Mouse (Mus musculus): Measurements from ENCODE around the gene Wasl. TPM values are rescaled to one million over a fixed set of nuclear protein-coding genes. Genes with fewer than 3 reads are reported as not detected.

The Wasl gene
- total RNA-seq, 2 experiments from 2014 or later: 58.2 to 67.7 TPM

DNA sequence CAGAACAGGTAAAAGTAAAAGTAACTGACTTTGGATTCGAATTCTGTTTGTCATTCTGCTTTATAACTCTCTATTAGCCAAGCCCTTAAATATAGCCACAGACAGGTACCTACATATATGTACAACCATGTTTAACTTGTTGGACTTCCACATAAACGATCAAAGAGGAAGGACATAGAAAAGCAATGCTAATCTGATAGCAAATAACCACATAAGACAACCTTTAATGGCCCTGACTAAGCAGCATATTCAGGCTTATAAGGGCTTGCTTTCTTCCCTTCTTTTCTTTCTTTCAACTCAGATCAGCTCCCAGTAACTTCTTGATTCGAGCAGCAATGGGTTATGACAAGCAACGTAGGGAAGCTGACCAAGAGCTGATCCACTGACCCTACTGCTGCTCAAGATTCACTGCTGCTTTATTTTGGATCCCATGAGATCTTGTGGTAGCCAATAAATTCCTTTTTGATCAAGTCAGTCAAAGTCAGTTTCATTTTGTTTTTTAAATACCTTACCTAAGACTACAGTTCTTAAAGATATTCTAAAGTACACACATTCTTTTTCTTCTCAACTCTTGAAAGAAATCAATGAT lies 17.6 kb downstream of the Wasl start:
- DNase-seq (ENCODE audit: low spot score in 2 of 2): no peak

GRCm38 (mm10) chr6:24645346-24646053 lies 19.3 kb downstream of the Wasl start:
- no peak for DNase-seq (ENCODE audit: low spot score in 2 of 2)

GRCm38 (mm10) chr6:24642960-24643359 lies 21.8 kb downstream of the Wasl start:
- no peak for DNase-seq (ENCODE audit: low spot score in 2 of 2)

GRCm38 (mm10) chr6:24642161-24642560 lies 22.6 kb downstream of the Wasl start:
- no peak for DNase-seq (ENCODE audit: low spot score in 2 of 2)

- DNase-seq (ENCODE audit: low spot score in 2 of 2): no peak
These were observed 23.5 kb downstream of the Wasl start for GRCm38 (mm10) chr6:24641286-24641685.

- DNase-seq (ENCODE audit: low spot score in 2 of 2): no peak
These were observed 29.0 kb downstream of the Wasl start for GRCm38 (mm10) chr6:24635814-24636213.

GRCm38 (mm10) chr6:24634065-24634464 lies 30.7 kb downstream of the Wasl start:
- DNase-seq (ENCODE audit: low spot score in 2 of 2): no peak

GRCm38 (mm10) chr6:24632061-24632460 lies 32.7 kb downstream of the Wasl start:
- DNase-seq (ENCODE audit: low spot score in 2 of 2): no peak

GRCm38 (mm10) chr6:24628499-24628898 lies 36.3 kb downstream of the Wasl start:
- no peak for DNase-seq (ENCODE audit: low spot score in 2 of 2)

DNA sequence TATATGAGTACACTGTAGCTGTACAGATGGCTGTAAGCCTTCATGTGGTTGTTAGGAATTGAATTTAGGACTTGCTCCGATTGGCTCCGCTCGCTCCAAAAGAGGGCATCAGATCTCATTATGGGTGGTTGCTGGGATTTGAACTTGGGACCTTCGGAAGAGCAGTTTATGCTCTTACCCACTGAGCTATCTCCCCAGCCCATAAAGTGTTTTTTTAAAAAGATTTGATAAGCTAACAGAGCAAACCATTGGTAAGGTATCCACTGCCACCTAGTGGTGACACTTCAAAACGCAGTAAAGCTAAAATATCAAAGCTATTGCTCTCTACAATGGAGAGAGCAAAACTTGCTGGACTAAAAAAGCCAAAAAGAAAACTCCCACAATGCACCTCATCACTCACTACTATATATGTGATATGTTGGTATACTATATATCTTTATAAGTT lies 37.2 kb downstream of the Wasl start:
- DNase-seq (ENCODE audit: low spot score in 2 of 2): no peak

DNA sequence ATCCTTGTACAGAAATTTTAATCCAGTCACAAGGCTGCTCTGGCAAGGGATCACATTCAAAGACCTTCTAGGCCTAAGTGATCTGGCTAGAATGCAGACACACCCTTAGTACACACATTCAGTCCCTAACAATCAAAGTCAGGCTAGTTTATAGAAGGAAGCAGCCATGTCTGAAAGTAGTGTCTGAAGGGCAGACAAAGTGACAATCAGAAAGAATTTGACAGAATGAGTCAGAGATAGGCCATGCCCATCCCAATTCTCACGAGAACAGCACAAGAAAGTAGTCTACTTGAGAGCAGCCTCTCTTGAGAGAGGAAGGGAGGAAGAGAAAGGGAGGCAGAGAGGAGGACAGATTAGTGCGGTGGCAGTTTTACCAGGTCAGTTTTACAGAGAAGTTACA lies 42.7 kb downstream of the Wasl start:
- no peak for DNase-seq (ENCODE audit: low spot score in 2 of 2)

- no peak for DNase-seq (ENCODE audit: low spot score in 2 of 2)
These were observed 43.9 kb downstream of the Wasl start for GRCm38 (mm10) chr6:24620936-24621335.

GRCm38 (mm10) chr6:24619285-24620045 lies 45.3 kb downstream of the Wasl start:
- DNase-seq (ENCODE audit: low spot score in 2 of 2): no peak

- no peak for DNase-seq (ENCODE audit: low spot score in 2 of 2)
These were observed 48.1 kb downstream of the Wasl start for GRCm38 (mm10) chr6:24616746-24617145.

- no peak for DNase-seq (ENCODE audit: low spot score in 2 of 2)
These were observed 50.9 kb downstream of the Wasl start for GRCm38 (mm10) chr6:24613918-24614317.

GRCm38 (mm10) chr6:24613346-24613745 lies 51.5 kb downstream of the Wasl start:
- no peak for DNase-seq (ENCODE audit: low spot score in 2 of 2)

- DNase-seq (ENCODE audit: low spot score in 2 of 2): no peak
These were observed 52.6 kb downstream of the Wasl start for GRCm38 (mm10) chr6:24612074-24612755.

DNA sequence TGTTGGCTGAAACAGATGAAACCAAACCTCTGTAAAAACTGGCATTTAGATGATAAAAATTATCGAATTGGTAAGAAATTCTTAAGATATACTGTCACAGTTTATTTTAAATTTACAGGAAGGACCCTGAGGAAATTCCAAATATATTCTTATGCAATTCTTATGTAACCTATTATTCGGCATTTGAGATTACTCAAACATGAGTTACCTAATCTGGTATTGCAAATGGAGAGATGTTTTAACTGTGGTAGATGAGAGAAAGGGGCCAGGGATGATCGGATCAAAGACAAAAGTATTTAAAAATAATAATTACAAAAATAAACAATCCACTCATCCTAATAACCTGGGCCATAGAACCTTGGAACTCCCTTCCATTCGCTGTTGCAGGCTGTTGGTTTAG lies 54.5 kb downstream of the Wasl start:
- DNase-seq (ENCODE audit: low spot score in 2 of 2): no peak

DNA sequence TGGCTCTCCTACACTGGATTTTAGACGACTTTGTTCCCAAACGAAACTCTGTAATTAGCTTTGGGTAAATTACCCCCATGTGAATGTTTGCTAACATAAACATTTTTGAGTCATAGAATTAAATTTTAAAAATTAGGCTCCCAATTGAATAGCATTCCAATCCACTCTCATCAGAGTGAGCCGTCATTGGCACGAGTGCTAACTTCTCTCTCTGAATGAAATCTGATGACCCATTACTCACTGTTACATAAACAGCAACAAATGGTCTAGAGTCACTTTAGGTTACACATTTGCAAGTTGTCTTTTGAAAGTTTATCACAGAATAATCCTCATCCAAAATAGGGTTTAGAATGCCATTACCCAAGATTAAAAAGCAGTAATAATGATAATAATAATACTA lies 55.3 kb downstream of the Wasl start:
- no peak for DNase-seq (ENCODE audit: low spot score in 2 of 2)

DNA sequence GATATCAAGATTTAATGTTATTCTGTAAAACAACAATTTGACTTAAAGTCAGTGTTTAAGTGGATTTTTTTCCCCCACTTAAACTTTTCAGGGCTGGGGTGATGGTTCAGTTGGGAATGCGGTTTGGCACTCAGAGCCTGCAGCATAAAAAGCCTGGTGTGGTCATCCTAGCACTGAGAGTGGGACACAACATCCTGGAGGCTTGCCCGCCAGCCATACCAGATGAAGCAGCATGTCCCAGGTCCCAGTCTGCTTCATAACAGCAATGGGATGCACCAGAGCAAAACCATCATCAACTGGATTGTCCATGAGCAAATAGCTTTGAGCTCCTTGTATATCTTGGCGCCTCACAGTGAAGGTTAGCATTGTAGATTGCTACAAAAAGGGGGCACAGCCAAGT lies 56.1 kb downstream of the Wasl start:
- DNase-seq (ENCODE audit: low spot score in 2 of 2): no peak

DNA sequence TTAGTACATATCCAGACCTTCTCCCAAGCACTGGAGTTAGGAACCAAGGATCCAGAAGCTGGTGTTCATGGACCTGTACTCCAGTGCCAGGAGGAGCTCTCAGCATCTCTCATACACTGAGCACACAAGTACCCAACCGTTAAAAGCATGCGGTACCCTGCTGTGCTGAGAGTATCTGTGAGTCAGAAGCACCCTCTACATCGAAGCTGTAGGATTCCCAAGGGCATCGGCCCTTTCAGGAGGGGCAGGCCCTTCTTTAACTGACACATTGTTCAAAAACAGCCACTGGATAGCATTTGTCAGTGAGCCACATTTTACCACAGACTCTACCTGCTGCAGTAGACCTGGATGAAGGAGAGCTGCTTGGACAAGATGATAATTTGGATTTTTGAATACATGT lies 56.7 kb downstream of the Wasl start:
- no peak for DNase-seq (ENCODE audit: low spot score in 2 of 2)

- no peak for DNase-seq (ENCODE audit: low spot score in 2 of 2)
These were observed 57.3 kb downstream of the Wasl start for GRCm38 (mm10) chr6:24607531-24607930.
